Mouse (Mus musculus): ENCODE measurements around the gene Fem1b. TPM values are rescaled to one million over a fixed set of nuclear protein-coding genes. Genes with fewer than 3 reads are reported as not detected.

The Fem1b gene
- polyA plus RNA-seq (2015; fragmentation: Nextera tagmentation; extraction: Ambion mirVana), result 5.8 and 6.1 TPM in 2 replicates

DNA sequence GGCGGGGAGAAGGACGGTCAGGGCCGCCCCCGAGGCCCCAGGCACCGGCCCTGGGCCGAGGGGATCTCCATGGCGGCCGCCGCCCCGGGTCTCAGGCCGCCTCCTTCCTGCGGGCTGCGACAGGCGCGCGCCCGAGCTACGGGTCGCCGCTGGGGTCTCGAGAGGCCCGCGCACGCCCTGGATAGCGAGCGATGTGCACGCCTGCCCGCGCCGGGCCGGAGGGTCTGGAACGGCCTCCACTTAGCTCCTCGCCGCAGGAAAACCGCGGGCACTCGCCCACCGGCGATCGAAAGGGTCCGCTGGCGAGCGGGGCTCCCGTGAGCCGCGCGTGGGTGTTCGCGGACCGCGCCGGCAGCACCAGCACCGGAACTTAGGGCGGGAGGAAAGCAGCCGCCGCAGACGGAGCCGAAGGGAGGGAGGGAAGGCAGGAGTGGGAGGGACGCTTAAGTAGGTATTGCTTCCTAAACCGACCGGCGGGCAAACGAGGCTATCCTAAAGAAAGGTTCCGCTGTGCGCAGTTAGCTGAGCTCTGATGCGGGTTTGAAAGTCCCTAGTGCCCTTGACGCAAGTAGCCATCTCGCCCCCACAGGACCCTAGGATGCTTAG lies at the start of gene Fem1b:
Gene Fem1b, minus strand, starts transcription at position 419 of the 606 bp plus-strand sequence.

DNA sequence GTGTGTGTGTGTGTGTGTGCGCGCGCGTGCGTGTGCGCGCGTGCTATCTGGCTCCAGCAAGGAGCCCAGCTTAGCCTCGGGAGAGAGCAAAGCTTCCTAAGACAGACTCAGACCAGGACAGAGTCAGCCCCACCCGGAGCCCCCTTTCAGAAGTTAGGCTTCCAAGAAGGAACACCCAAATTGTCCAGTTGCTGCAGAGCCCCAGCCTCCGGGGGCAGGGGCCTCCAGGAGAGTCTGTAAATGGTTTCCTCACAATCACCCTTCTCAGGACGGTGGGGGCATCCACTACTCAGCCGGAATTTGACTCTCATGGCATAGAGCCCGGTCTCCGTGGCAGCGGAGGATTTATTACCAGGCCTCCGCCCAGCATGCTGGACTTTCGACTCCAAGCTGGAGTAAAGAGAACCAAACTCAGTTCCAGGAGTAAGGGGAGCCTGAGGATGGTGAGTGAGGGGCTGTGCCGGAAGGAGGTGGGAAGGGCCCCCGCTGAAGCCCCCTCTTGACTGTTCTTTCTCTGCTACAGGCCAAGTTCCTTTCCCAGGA lies 46.1 kb upstream of the Fem1b start, which contains the start of gene Calml4:
Gene Calml4, plus strand, starts transcription at position 362 of the 543 bp plus-strand sequence.

DNA sequence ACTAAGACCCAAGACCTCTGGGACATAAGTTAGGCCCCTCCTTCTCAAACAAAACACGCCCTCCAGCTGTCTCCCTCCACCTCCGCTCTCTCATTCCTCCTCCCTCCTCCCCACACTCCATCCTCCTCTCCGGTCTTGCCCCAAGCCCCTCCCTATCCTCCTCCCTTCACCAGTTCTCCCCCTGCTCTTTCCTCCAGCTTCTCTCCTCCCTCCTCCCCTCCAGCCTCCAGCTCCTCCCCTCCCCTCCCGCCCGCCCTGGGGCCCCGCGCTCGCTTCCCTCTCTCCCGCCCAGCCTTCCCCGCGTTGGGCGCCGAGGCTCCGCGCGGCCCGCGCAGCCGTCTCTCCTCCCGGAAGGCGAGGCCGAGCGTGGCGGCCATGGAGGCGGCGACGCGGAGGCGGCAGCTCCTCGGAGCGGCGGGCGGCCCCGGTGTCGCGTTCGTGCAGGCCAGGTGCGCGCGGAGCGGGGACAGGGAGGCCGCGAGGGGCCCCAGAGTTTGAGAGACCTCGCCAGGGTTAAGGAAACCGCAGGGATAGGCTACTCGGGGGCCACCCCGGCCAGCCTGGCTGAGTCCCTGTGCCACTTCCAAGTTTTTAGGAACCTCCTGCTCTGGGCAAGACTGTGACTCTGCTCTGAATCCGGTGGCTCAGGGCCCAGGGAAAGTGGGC lies 26.9 kb upstream of the Fem1b start, which contains the start of gene Cln6:
Gene Cln6, plus strand, starts transcription at position 280 of the 666 bp plus-strand sequence.

Other genes starting within 250 kb of the Fem1b start
- 0.40 and 0.74 TPM in 2 replicates for gene Itga11, start 134.1 kb downstream of the Fem1b start, polyA plus RNA-seq (2015; fragmentation: Nextera tagmentation; extraction: Ambion mirVana)
- 13.3 and 17.6 TPM in 2 replicates for gene Cln6, start 26.9 kb upstream of the Fem1b start, polyA plus RNA-seq (2015; fragmentation: Nextera tagmentation; extraction: Ambion mirVana)
- gene Calml4, start 46.1 kb upstream of the Fem1b start, polyA plus RNA-seq (2015; fragmentation: Nextera tagmentation; extraction: Ambion mirVana), result 20.5 and 26.8 TPM in 2 replicates
- 21.9 and 24.1 TPM in 2 replicates for gene Pias1, start 176.0 kb upstream of the Fem1b start, polyA plus RNA-seq (2015; fragmentation: Nextera tagmentation; extraction: Ambion mirVana)

Data from skeletal muscle tissue, postnatal 0 days (tissue).